Mouse (Mus musculus) cortical plate, adult 2 months (tissue): ENCODE measurements around the gene Pygb. TPM values are rescaled to one million over a fixed set of nuclear protein-coding genes. Genes with fewer than 3 reads are reported as not detected.
A peak's percentile ranks its signal among the peaks of the same experiment; 100 is the strongest.

Source experiments
- H3K27ac ChIP-seq: fragments of 200-500 bp; 2 replicates; pipeline ENCODE4 v1.5.1; 2012; ENCODE audit warnings: low read length, control low read depth, inconsistent platforms; ENCODE audit not compliant: insufficient read depth
- H3K4me1 ChIP-seq: fragments of 200-500 bp; 2 replicates; pipeline ENCODE4 v1.6.1; 2011; ENCODE audit warnings: low read length; ENCODE audit not compliant: control insufficient read depth, insufficient read depth
- H3K4me3 ChIP-seq: fragments of 200-500 bp; 2 replicates; pipeline ENCODE4 v1.5.1; 2011; ENCODE audit warnings: mild to moderate bottlenecking, low read length, control low read depth; ENCODE audit not compliant: insufficient read depth
- CTCF ChIP-seq: fragments of 200-500 bp; IDR thresholded peaks from 2 replicates; pipeline ENCODE4 v1.5.1; 2011; ENCODE audit warnings: mild to moderate bottlenecking, control low read depth, low read length; ENCODE audit not compliant: insufficient read depth; ENCODE audit errors: extremely low read depth
- POLR2A ChIP-seq: fragments of 200-500 bp; IDR thresholded peaks from 2 replicates; pipeline ENCODE4 v1.6.1; 2011; ENCODE audit warnings: mild to moderate bottlenecking, low read length, control low read depth; ENCODE audit not compliant: insufficient read depth; ENCODE audit errors: extremely low read depth
- polyA plus RNA-seq: library from polyadenylated mRNA; depleted of rRNA; stranded (reverse); fragments of >200 nt; gene quantifications from 2 replicates; pipeline ENCODE4 v1.2.3, GENCODE M21; 2012

Pygb gene
- polyA plus RNA-seq, 1 experiment: 131 TPM

- no peak for TF ChIP-seq POLR2A
- no peak for TF ChIP-seq CTCF
- Histone ChIP-seq H3K27ac (no peak overlapping the region), H3K4me1 (peaks cover 2% of the 10 kb centered on the region), H3K4me3 (no peak overlapping the region)
Measured at GRCm38 (mm10) chr2:150818742-150819141, 32.2 kb downstream of the Pygb start.

GRCm38 (mm10) chr2:150820720-150821119, 34.2 kb downstream of the Pygb start:
- no peak overlapping the region for H3K4me3 ChIP-seq
- H3K4me1 ChIP-seq: peaks cover 2% of the 10 kb centered on the region
- H3K27ac ChIP-seq: no peak overlapping the region
- TF ChIP-seq POLR2A (no peak), CTCF (no peak)

GRCm38 (mm10) chr2:150822987-150823386, 36.5 kb downstream of the Pygb start:
- Histone ChIP-seq H3K4me3 (no peak overlapping the region), H3K4me1 (no peaks in the 10 kb centered on the region), H3K27ac (no peak overlapping the region)
- TF ChIP-seq POLR2A: no peak
- TF ChIP-seq CTCF: no peak

- Histone ChIP-seq H3K4me3 (no peak overlapping the region), H3K27ac (no peak overlapping the region), H3K4me1 (no peaks in the 10 kb centered on the region)
- TF ChIP-seq POLR2A: no peak
- no peak for TF ChIP-seq CTCF
Measured at GRCm38 (mm10) chr2:150826426-150826825, 39.9 kb downstream of the Pygb start.

GRCm38 (mm10) chr2:150828164-150828563, 41.6 kb downstream of the Pygb start:
- no peak overlapping the region for H3K27ac ChIP-seq
- H3K4me1 ChIP-seq: no peaks in the 10 kb centered on the region
- no peak for TF ChIP-seq POLR2A
- no peak for TF ChIP-seq CTCF
- H3K4me3 ChIP-seq: no peak overlapping the region

- H3K27ac ChIP-seq: no peak overlapping the region
- no peak overlapping the region for H3K4me3 ChIP-seq
- no peaks in the 10 kb centered on the region for H3K4me1 ChIP-seq
- TF ChIP-seq POLR2A (no peak), CTCF (0 out of 2 replicates have a peak, but pooled peaks have one; percentile 6)
Measured at GRCm38 (mm10) chr2:150828654-150829053, 42.1 kb downstream of the Pygb start.

GRCm38 (mm10) chr2:150830011-150830410, 43.5 kb downstream of the Pygb start:
- H3K4me3 ChIP-seq: no peak overlapping the region
- H3K27ac ChIP-seq: 0 out of 2 replicates have a peak overlapping the region, but pooled peaks have one; percentile 32
- TF ChIP-seq POLR2A (no peak), CTCF (no peak)
- no peaks in the 10 kb centered on the region for H3K4me1 ChIP-seq

GRCm38 (mm10) chr2:150830911-150831441, 44.4 kb downstream of the Pygb start:
- H3K4me1 ChIP-seq: no peaks in the 10 kb centered on the region
- no peak overlapping the region for H3K4me3 ChIP-seq
- H3K27ac ChIP-seq: peak overlapping the region; percentile 32
- TF ChIP-seq CTCF (no peak), POLR2A (no peak)

- no peak overlapping the region for H3K27ac ChIP-seq
- TF ChIP-seq CTCF: no peak
- TF ChIP-seq POLR2A: no peak
- H3K4me1 ChIP-seq: no peaks in the 10 kb centered on the region
- H3K4me3 ChIP-seq: no peak overlapping the region
Measured at GRCm38 (mm10) chr2:150832029-150832428, 45.5 kb downstream of the Pygb start.

GRCm38 (mm10) chr2:150834616-150835015, 48.1 kb downstream of the Pygb start:
- Histone ChIP-seq H3K4me3 (no peak overlapping the region), H3K4me1 (0 out of 2 replicates have a peak, but pooled peaks cover 1% of the 10 kb centered on the region), H3K27ac (no peak overlapping the region)
- TF ChIP-seq CTCF (no peak), POLR2A (no peak)

GRCm38 (mm10) chr2:150835975-150836374, 49.4 kb downstream of the Pygb start:
- Histone ChIP-seq H3K4me3 (no peak overlapping the region), H3K4me1 (peaks cover 8% of the 10 kb centered on the region), H3K27ac (no peak overlapping the region)
- TF ChIP-seq CTCF: no peak
- no peak for TF ChIP-seq POLR2A

- no peak overlapping the region for H3K27ac ChIP-seq
Measured at GRCm38 (mm10) chr2:150836906-150837305, 50.4 kb downstream of the Pygb start.

More at GRCm38 (mm10) chr2:150836906-150837305, 50.4 kb downstream of the Pygb start:
- peaks cover 8% of the 10 kb centered on the region for H3K4me1 ChIP-seq
- H3K4me3 ChIP-seq: no peak overlapping the region
- TF ChIP-seq POLR2A (no peak), CTCF (no peak)
